Mouse (Mus musculus): ENCODE data around the gene Fbxw5. TPM values are rescaled to one million over a fixed set of nuclear protein-coding genes. Genes with fewer than 3 reads are reported as not detected.

Gene Fbxw5
- 88.3 and 109 TPM in 2 replicates for polyA plus RNA-seq (2016; fragmentation: Nextera tagmentation; extraction: Ambion mirVana)

DNA sequence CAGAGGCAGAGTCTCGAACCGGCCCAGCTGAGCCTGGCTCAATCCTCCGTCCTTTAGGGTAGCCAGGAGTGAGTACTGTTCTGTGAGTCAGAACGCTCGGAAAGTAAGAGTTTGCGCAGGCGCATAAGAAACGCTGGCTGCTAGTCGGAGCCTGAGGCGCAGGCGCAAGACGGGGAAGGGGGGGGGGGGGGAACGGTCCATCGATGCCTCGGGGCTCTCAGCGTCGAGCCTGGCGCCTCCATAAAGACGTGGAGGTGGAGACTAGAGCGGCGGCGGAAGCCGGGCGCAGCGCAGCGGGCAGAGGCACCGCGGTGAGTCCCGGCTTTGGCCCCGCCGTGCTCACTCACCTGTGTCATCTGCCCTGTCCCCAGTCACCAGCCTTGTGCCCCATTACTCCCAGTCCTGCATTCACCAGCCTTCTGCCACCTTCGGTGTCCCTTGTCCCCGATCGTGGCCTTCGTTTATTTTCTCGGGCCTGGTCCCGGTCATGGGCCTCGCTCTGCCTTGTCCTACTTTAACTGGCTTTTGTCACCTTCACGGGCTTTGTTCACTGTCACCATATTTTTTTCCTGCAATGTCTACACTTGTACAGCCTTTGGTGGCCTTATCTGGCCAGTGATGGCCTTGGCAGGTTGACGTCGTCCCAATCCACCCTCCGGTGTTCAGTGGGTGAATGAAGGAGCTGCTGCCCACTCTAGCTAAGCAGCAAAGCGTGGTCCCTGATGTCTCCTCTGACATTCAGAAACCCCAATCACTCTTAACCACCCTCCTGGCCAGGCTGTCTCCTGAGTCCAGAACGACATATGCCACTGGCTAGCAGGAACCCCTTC is at the start of gene Fbxw5:
Gene Fbxw5 (plus strand): TSS at position 175 of the 830 bp plus-strand sequence.
- Histone ChIP-seq H3K27me3 (ENCODE audit: insufficient read depth, poor library complexity, severe bottlenecking) (no peaks in the 10 kb centered on the region), H3K9me3 (no peaks in the 10 kb centered on the region), H3K4me1 (replicated peaks) (peaks cover 36% of the 10 kb centered on the region), H3K36me3 (peaks cover 36% of the 10 kb centered on the region), H3K4me3 (peak within 1 kb of the TSS; percentile 92), H3K27ac (peak within 1 kb of the TSS; percentile 96)
- 2% methylated on average over 39 of the region's 44 CpGs for WGBS
- peak; percentile 96 for DNase-seq (ENCODE audit: low spot score)

- no peaks in the 10 kb centered on the region for H3K4me1 ChIP-seq (replicated peaks)
- no peak overlapping the region for H3K27ac ChIP-seq
- no peaks in the 10 kb centered on the region for H3K27me3 ChIP-seq (ENCODE audit: insufficient read depth, poor library complexity, severe bottlenecking)
- no peaks in the 10 kb centered on the region for H3K9me3 ChIP-seq
- DNase-seq (ENCODE audit: low spot score) = no peak
- no peak overlapping the region for H3K4me3 ChIP-seq
- 84% methylated on average over 8 of the region's 8 CpGs for WGBS
- peaks cover 22% of the 10 kb centered on the region for H3K36me3 ChIP-seq
Measured at GRCm38 (mm10) chr2:25450853-25451647, 49.5 kb upstream of the Fbxw5 start.

DNA sequence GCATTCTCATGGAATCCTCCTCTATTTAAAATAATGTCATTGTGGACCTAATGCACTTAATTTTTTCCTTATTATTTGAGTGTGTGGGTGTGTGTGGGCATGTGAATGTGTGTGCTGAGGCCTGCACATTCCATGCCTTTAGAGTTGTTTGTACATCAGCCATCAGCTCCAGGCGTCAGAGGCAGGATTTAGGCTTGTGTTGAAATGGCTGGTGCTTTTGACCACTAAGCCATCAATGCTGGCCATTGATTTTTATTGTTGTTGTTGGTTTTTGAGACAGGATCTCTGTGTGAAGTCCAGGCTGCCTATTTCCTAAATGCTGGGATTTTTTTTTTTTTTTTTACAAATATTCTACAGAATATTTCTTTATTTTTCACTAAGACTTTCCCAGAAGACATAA is 47.6 kb upstream of the Fbxw5 start:
- no peaks in the 10 kb centered on the region for H3K4me1 ChIP-seq (replicated peaks)
- peaks cover 4% of the 10 kb centered on the region; the same call in 1 of the 2 replicates for H3K36me3 ChIP-seq
- H3K9me3 ChIP-seq = no peaks in the 10 kb centered on the region
- DNase-seq (ENCODE audit: low spot score) = no peak
- H3K4me3 ChIP-seq = no peak overlapping the region
- H3K27me3 ChIP-seq (ENCODE audit: insufficient read depth, poor library complexity, severe bottlenecking) = no peaks in the 10 kb centered on the region
- WGBS = 47% methylated on average over 1 of the region's 1 CpGs
- H3K27ac ChIP-seq = no peak overlapping the region

DNA sequence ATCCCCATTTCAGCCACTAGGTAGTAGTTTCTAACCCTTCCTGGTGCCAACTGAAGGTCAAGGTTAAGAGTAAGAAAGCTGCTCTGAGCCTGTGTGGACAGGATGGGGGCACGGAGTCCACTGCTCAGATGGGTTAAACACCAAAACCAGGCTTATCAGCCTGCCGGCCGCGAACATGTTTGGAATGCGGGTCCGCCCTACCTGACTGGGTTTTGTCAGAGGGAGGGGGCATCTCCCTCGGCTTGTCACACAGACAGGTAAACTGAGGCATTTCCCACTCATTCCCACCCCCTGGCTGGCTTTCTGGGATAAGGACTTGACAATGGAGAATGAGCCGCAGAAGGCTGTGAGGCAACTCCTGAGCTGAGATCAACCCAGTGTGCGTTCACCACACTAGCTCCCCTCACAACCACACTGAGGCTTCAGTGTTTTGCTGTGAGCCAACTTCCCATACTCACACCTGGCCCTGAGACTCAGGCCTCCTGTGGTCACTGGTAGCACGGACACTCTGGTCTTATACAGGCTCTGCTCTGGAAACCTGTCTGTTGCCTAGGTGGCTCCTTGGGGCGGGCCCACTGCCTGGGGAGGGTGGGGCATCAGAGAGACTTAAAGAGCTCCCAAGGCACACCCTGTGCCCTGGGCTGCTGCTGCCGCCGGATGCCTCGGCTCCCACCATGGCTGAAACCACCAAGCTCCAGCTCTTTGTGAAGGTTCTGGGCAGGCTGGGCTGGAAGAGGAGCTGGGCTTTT is 44.2 kb upstream of the Fbxw5 start, which contains the start of gene Clic3:
Gene Clic3 (plus strand): TSS at position 634 of the 749 bp plus-strand sequence.
- no peak for DNase-seq (ENCODE audit: low spot score)
- no peak within 1 kb of the TSS for H3K4me3 ChIP-seq
- no peaks in the 10 kb centered on the region for H3K9me3 ChIP-seq
- WGBS = 62% methylated on average over 14 of the region's 14 CpGs
- peaks cover 22% of the 10 kb centered on the region for H3K4me1 ChIP-seq (replicated peaks)
- no peaks in the 10 kb centered on the region for H3K27me3 ChIP-seq (ENCODE audit: insufficient read depth, poor library complexity, severe bottlenecking)
- no peak within 1 kb of the TSS for H3K27ac ChIP-seq
- peaks cover 9% of the 10 kb centered on the region for H3K36me3 ChIP-seq

GRCm38 (mm10) chr2:25457022-25457896 is 43.3 kb upstream of the Fbxw5 start:
- WGBS = 88% methylated on average over 9 of the region's 9 CpGs
- Histone ChIP-seq H3K4me1 (replicated peaks) (peaks cover 25% of the 10 kb centered on the region), H3K9me3 (peaks cover 3% of the 10 kb centered on the region; the same call in 1 of the 2 replicates), H3K4me3 (no peak overlapping the region), H3K27ac (no peak overlapping the region), H3K36me3 (peaks cover 9% of the 10 kb centered on the region), H3K27me3 (ENCODE audit: insufficient read depth, poor library complexity, severe bottlenecking) (no peaks in the 10 kb centered on the region)
- DNase-seq (ENCODE audit: low spot score) = no peak

DNA sequence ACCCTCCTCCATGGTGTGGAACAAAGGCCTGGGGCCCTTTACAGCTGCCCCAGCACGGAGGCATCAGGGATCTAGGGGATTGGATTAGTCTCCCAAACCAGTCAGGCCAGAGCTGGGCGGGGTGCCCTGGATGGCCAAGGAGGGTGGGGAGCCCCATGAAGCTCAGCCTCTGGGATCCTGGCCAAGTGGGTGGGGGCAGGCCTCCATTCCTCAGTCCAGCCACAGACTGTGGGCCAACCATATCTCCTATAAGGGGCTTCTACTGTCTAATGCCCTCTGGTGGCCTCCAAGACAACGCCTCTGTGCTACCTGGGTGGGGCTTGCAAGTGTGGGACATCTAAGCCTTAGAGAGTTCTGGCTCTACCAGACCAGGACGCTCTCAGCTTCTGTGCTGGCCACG is 41.6 kb upstream of the Fbxw5 start:
- Histone ChIP-seq H3K9me3 (peaks cover 4% of the 10 kb centered on the region; the same call in 1 of the 2 replicates), H3K27me3 (ENCODE audit: insufficient read depth, poor library complexity, severe bottlenecking) (no peaks in the 10 kb centered on the region), H3K4me3 (0 out of 2 replicates have a peak overlapping the region, but pooled peaks have one; percentile 85), H3K36me3 (peaks cover 9% of the 10 kb centered on the region), H3K27ac (no peak overlapping the region), H3K4me1 (replicated peaks) (peaks cover 25% of the 10 kb centered on the region)
- DNase-seq (ENCODE audit: low spot score) = no peak
- 82% methylated on average over 5 of the region's 5 CpGs for WGBS

- Histone ChIP-seq H3K27ac (peak overlapping the region; percentile 92), H3K27me3 (ENCODE audit: insufficient read depth, poor library complexity, severe bottlenecking) (no peaks in the 10 kb centered on the region), H3K4me1 (replicated peaks) (peaks cover 25% of the 10 kb centered on the region), H3K36me3 (peaks cover 9% of the 10 kb centered on the region), H3K4me3 (peak overlapping the region; percentile 85), H3K9me3 (peaks cover 4% of the 10 kb centered on the region; the same call in 1 of the 2 replicates)
- DNase-seq (ENCODE audit: low spot score) = no peak
- WGBS = 42% methylated on average over 5 of the region's 5 CpGs
Measured at GRCm38 (mm10) chr2:25460135-25460534, 40.4 kb upstream of the Fbxw5 start.

- Histone ChIP-seq H3K4me1 (replicated peaks) (peaks cover 28% of the 10 kb centered on the region), H3K27me3 (ENCODE audit: insufficient read depth, poor library complexity, severe bottlenecking) (no peaks in the 10 kb centered on the region), H3K36me3 (peaks cover 9% of the 10 kb centered on the region), H3K9me3 (peaks cover 4% of the 10 kb centered on the region; the same call in 1 of the 2 replicates), H3K27ac (peak within 1 kb of the TSS; percentile 92), H3K4me3 (peak within 1 kb of the TSS; percentile 85)
- DNase-seq (ENCODE audit: low spot score) = peak; percentile 88
- under 1% methylated on average over 48 of the region's 48 CpGs for WGBS
Measured at GRCm38 (mm10) chr2:25460551-25461309, 39.8 kb upstream of the Fbxw5 start, which contains the start of gene Paxx. Gene Paxx, minus strand, starts transcription at chr2:25461094.

GRCm38 (mm10) chr2:25461407-25461806 is 39.1 kb upstream of the Fbxw5 start:
- H3K9me3 ChIP-seq = peaks cover 4% of the 10 kb centered on the region; the same call in 1 of the 2 replicates
- H3K4me3 ChIP-seq = peak overlapping the region; percentile 85
- peaks cover 34% of the 10 kb centered on the region for H3K4me1 ChIP-seq (replicated peaks)
- peaks cover 9% of the 10 kb centered on the region for H3K36me3 ChIP-seq
- H3K27ac ChIP-seq = peak overlapping the region; percentile 92
- 36% methylated on average over 3 of the region's 3 CpGs for WGBS
- H3K27me3 ChIP-seq (ENCODE audit: insufficient read depth, poor library complexity, severe bottlenecking) = no peaks in the 10 kb centered on the region
- no peak for DNase-seq (ENCODE audit: low spot score)

- H3K4me1 ChIP-seq (replicated peaks) = peaks cover 46% of the 10 kb centered on the region
- H3K27me3 ChIP-seq (ENCODE audit: insufficient read depth, poor library complexity, severe bottlenecking) = no peaks in the 10 kb centered on the region
- no peak overlapping the region for H3K4me3 ChIP-seq
- H3K27ac ChIP-seq = no peak overlapping the region
- H3K9me3 ChIP-seq = peaks cover 4% of the 10 kb centered on the region; the same call in 1 of the 2 replicates
- no peak for DNase-seq (ENCODE audit: low spot score)
- peaks cover 7% of the 10 kb centered on the region for H3K36me3 ChIP-seq
- WGBS = 80% methylated on average over 3 of the region's 3 CpGs
Measured at GRCm38 (mm10) chr2:25463630-25464029, 36.9 kb upstream of the Fbxw5 start.

DNA sequence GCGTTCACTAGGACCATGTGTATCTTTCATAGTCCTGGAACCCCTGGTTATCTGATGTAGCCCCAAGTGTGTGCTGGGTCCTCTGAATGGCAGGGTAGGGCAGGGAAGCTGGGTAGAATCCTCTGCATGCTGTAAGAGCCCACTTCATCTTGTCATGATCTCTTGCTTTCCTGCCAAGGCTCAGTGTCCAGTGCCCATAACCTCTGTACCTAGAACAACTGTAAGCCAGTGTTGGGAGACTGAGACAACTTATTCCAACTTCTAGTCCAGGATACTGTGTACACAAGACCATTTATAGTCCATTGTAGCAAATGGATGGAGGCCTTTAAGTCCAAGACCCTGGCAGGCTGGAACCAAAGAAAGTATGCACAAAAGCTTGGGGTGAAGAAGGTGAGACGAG is 35.3 kb upstream of the Fbxw5 start:
- Histone ChIP-seq H3K27me3 (ENCODE audit: insufficient read depth, poor library complexity, severe bottlenecking) (no peaks in the 10 kb centered on the region; the same call in 1 of the 2 replicates), H3K9me3 (peaks cover 4% of the 10 kb centered on the region; the same call in 1 of the 2 replicates), H3K4me1 (replicated peaks) (peaks cover 44% of the 10 kb centered on the region), H3K4me3 (no peak overlapping the region), H3K27ac (no peak overlapping the region), H3K36me3 (no peaks in the 10 kb centered on the region)
- DNase-seq (ENCODE audit: low spot score) = no peak
- WGBS = 84% methylated on average over 2 of the region's 2 CpGs

Data from hindbrain, embryonic 10.5 days (tissue).